8 mouse cellular contexts compared by ENCODE assay signal in genomic region chr19:29418661-29419115, GRCm38 (mm10). TPM values are rescaled to one million over a fixed set of nuclear protein-coding genes. Genes with fewer than 3 reads are reported as not detected.
DNase-seq lines count a peak whose midpoint lies in the region; ATAC-seq and TF ChIP-seq lines count a peak whose summit lies in the region.

No protein-coding gene starts in this region.

- H3K27me3 ChIP-seq in heart, embryonic 12.5 days (replicated peaks), result no peaks in the 10 kb centered on the region
- no peaks in the 10 kb centered on the region for H3K27me3 ChIP-seq in liver, postnatal 0 days (ENCODE audit: insufficient read depth, low read length)

- WGBS in heart, embryonic 12.5 days, result 18% methylated on average over 9 of the region's 9 CpGs
- WGBS in liver, postnatal 0 days (ENCODE audit: insufficient replicate concordance), result 2% methylated on average over 9 of the region's 9 CpGs

- H3K4me3 ChIP-seq in heart, embryonic 12.5 days, result no peak overlapping the region
- H3K4me3 ChIP-seq in liver, postnatal 0 days (ENCODE audit: low read depth, low read length), result no peak overlapping the region

- peak overlapping the region; percentile 20; the same call in 1 of the 2 replicates for H3K27ac ChIP-seq in heart, embryonic 12.5 days (ENCODE audit: poor library complexity, severe bottlenecking)
- peak overlapping the region; percentile 76 for H3K27ac ChIP-seq in liver, postnatal 0 days (ENCODE audit: low read depth)

- no peak overlapping the region for H3K9ac ChIP-seq in heart, embryonic 12.5 days
- no peak overlapping the region for H3K9ac ChIP-seq in liver, postnatal 0 days (replicated peaks)

- H3K9me3 ChIP-seq in heart, embryonic 12.5 days (replicated peaks), result no peaks in the 10 kb centered on the region
- no peaks in the 10 kb centered on the region for H3K9me3 ChIP-seq in liver, postnatal 0 days (ENCODE audit: low read length)

- H3K4me1 ChIP-seq in heart, embryonic 12.5 days (replicated peaks), result peaks cover 14% of the 10 kb centered on the region
- peaks cover 24% of the 10 kb centered on the region for H3K4me1 ChIP-seq in liver, postnatal 0 days (ENCODE audit: insufficient read depth)

- peak; percentile 90 for DNase-seq in heart, adult 11 months
- DNase-seq in heart, postnatal 25 days (ENCODE audit: low spot score), result no peak
- no peak for DNase-seq in liver, postnatal 0 days
- DNase-seq in testis, postnatal 14 days (ENCODE audit: low spot score), result peak; percentile 74
- DNase-seq in layer of hippocampus, postnatal 25 days (ENCODE audit: extremely low spot score in 1 of 2, low spot score in 1 of 2), result no peak
- no peak for DNase-seq in urinary bladder, postnatal 4 days (ENCODE audit: low spot score in 2 of 2)
- DNase-seq in gastrocnemius, adult 18-20 months (ENCODE audit: low spot score), result no peak

- TF ChIP-seq EP300 in liver, postnatal 0 days (IDR thresholded peaks at IDR 0.05; ENCODE audit: low read depth), result no peak

- ATAC-seq in heart, embryonic 12.5 days (ENCODE audit: insufficient number of reproducible peaks, low FRiP score), result no peak
- peak; percentile 33; the same call in 1 of the 2 replicates for ATAC-seq in liver, postnatal 0 days

- H3K4me2 ChIP-seq in heart, embryonic 12.5 days, result peak overlapping the region; percentile 40
- peak overlapping the region; percentile 50 for H3K4me2 ChIP-seq in liver, postnatal 0 days (ENCODE audit: low read depth, low read length)

- H3K36me3 ChIP-seq in heart, embryonic 12.5 days, result no peaks in the 10 kb centered on the region
- H3K36me3 ChIP-seq in liver, postnatal 0 days (replicated peaks; ENCODE audit: insufficient read depth, low read length), result no peaks in the 10 kb centered on the region

- TF ChIP-seq CTCF in liver, postnatal 0 days (IDR thresholded peaks at IDR 0.05; ENCODE audit: low read depth), result no peak

- intact Hi-C loops in heart, postnatal 25 days (cut with DNase I), result loop anchor here (5.0 kb wide), 1 partner anchor 64 kb away; no protein-coding TSS in a partner anchor

RNA-seq across cellular contexts. Expression of gene Pdcd1lg2, which starts 8.0 kb away (rescaled TPM):
- total RNA-seq in heart, postnatal 25 days (2021), result not detected
- not detected in 2 replicates for polyA plus RNA-seq in heart, embryonic 12.5 days (2016; fragmentation: Nextera tagmentation; extraction: Ambion mirVana)
- polyA plus RNA-seq in liver, postnatal 0 days (2015; fragmentation: Nextera tagmentation; extraction: Ambion mirVana), result not detected in 2 replicates
- not detected for total RNA-seq in layer of hippocampus, postnatal 25 days (2021)
- not detected for total RNA-seq in gastrocnemius, adult 18-20 months (2021)

RNA-seq across cellular contexts. Expression of gene Cd274, which starts 51.4 kb away (rescaled TPM):
- 1 to 10 TPM; 2.0 to 2.3 TPM for total RNA-seq in heart, postnatal 25 days (2021)
- polyA plus RNA-seq in heart, embryonic 12.5 days (2016; fragmentation: Nextera tagmentation; extraction: Ambion mirVana), result 0.32 and 0.71 TPM in 2 replicates
- polyA plus RNA-seq in liver, postnatal 0 days (2015; fragmentation: Nextera tagmentation; extraction: Ambion mirVana), result 0.76 and 1.2 TPM in 2 replicates
- total RNA-seq in layer of hippocampus, postnatal 25 days (2021), result 1 to 10 TPM in 1 of 2 experiments, under 1 TPM in 1; 0.96 to 1.1 TPM
- total RNA-seq in gastrocnemius, adult 18-20 months (2021), result 1 to 10 TPM in 1 of 2 experiments, under 1 TPM in 1; 0.43 to 2.5 TPM

RNA-seq across cellular contexts. Expression of gene Plgrkt, which starts 51.5 kb away (rescaled TPM):
- 10 to 100 TPM; 24.9 to 27.3 TPM for total RNA-seq in heart, postnatal 25 days (2021)
- polyA plus RNA-seq in heart, embryonic 12.5 days (2016; fragmentation: Nextera tagmentation; extraction: Ambion mirVana), result 41.1 and 43.5 TPM in 2 replicates
- 23.8 and 25.0 TPM in 2 replicates for polyA plus RNA-seq in liver, postnatal 0 days (2015; fragmentation: Nextera tagmentation; extraction: Ambion mirVana)
- 10 to 100 TPM; 24.3 to 28.4 TPM for total RNA-seq in layer of hippocampus, postnatal 25 days (2021)
- total RNA-seq in gastrocnemius, adult 18-20 months (2021), result 10 to 100 TPM; 18.8 to 20.4 TPM

Comparison
In these comparisons a context has a peak if more than half of its experiments do, and no peak if none do; other contexts are left out.
1. DNase-seq: peak in heart, adult 11 months (single experiment) and testis, postnatal 14 days (single experiment); none in heart, postnatal 25 days (single experiment), liver, postnatal 0 days (single experiment), layer of hippocampus, postnatal 25 days (0 of 2), urinary bladder, postnatal 4 days (0 of 2) and gastrocnemius, adult 18-20 months (single experiment).